Mouse (Mus musculus) myocyte (in vitro differentiated cells): ENCODE data around the gene Midn.

Source experiments
- CEBPB ChIP-seq: IDR thresholded peaks from 2 replicates; pipeline ENCODE4 v1.6.1; 2011; ENCODE audit warnings: mild to moderate bottlenecking, moderate library complexity; ENCODE audit not compliant: poor library complexity, insufficient read depth, severe bottlenecking
- E2F4 ChIP-seq: IDR thresholded peaks from one replicate; pipeline ENCODE4 v1.6.1; 2011; ENCODE audit warnings: mild to moderate bottlenecking, control low read depth, moderate library complexity; ENCODE audit not compliant: insufficient read depth
- MAX ChIP-seq: IDR thresholded peaks from one replicate; pipeline ENCODE4 v1.6.1; 2011; ENCODE audit warnings: low read depth, mild to moderate bottlenecking, control low read depth
- MYOD1 ChIP-seq, 3 experiments: IDR thresholded peaks; one replicate each; pipeline ENCODE4 v1.6.1; 2011; ENCODE audit warnings: control low read depth in 2 of 3, low read depth in 2 of 3, mild to moderate bottlenecking in 2 of 3, moderate library complexity in 1 of 3; ENCODE audit not compliant: insufficient read length in 2 of 3, control insufficient read depth in 1 of 3
- MYOG ChIP-seq, 3 experiments: IDR thresholded peaks; one replicate each; pipeline ENCODE4 v1.6.1; 2011; ENCODE audit warnings: control low read depth in 2 of 3, low read depth in 2 of 3, mild to moderate bottlenecking in 2 of 3; ENCODE audit not compliant: insufficient read length in 2 of 3, control insufficient read depth in 1 of 3, insufficient read depth in 1 of 3
- POLR2A ChIP-seq: IDR thresholded peaks from one replicate; pipeline ENCODE4 v1.6.1; 2011; ENCODE audit warnings: low read depth, mild to moderate bottlenecking, control low read depth, moderate library complexity; ENCODE audit not compliant: insufficient read length
- POLR2AphosphoS2 ChIP-seq: IDR thresholded peaks from one replicate; pipeline ENCODE4 v1.6.1; 2011; ENCODE audit warnings: low read depth, control low read depth; ENCODE audit not compliant: insufficient read length
- REST ChIP-seq: IDR thresholded peaks from one replicate; pipeline ENCODE4 v1.6.1; 2011; ENCODE audit warnings: mild to moderate bottlenecking, control low read depth, moderate library complexity; ENCODE audit not compliant: insufficient read depth, insufficient read length
- SRF ChIP-seq: IDR thresholded peaks from one replicate; pipeline ENCODE4 v1.6.1; 2011; ENCODE audit warnings: low read depth; ENCODE audit not compliant: control insufficient read depth, insufficient read length
- TCF12 ChIP-seq: IDR thresholded peaks from one replicate; pipeline ENCODE4 v1.6.1; 2011; ENCODE audit warnings: mild to moderate bottlenecking, control low read depth; ENCODE audit not compliant: poor library complexity, insufficient read depth, severe bottlenecking
- TCF3 ChIP-seq: IDR thresholded peaks from one replicate; pipeline ENCODE4 v1.6.1; 2011; ENCODE audit warnings: low read depth, control low read depth; ENCODE audit not compliant: insufficient read length
- USF1 ChIP-seq: IDR thresholded peaks from one replicate; pipeline ENCODE4 v1.6.1; 2011; ENCODE audit warnings: low read depth, mild to moderate bottlenecking, control low read depth, moderate library complexity

- TF ChIP-seq POLR2AphosphoS2 (peak; percentile 55), E2F4 (no peak), POLR2A (peak; percentile 74), CEBPB (no peak), SRF (no peak), MYOG (IDR thresholded peaks at IDR 0.05; ENCODE audit: control insufficient read depth in 1 of 3, insufficient read depth in 1 of 3, insufficient read length in 2 of 3, low read depth in 2 of 3) (no peak), USF1 (no peak), MAX (no peak), TCF12 (no peak), TCF3 (no peak), MYOD1 (IDR thresholded peaks at IDR 0.05; ENCODE audit: control insufficient read depth in 1 of 3, insufficient read length in 2 of 3, low read depth in 2 of 3) (no peak), REST (no peak)
These were observed 31.3 kb downstream of the Midn start, which contains the start of gene Efna2 for GRCm38 (mm10) chr10:80179068-80180051.
